Mouse (Mus musculus) liver, adult 2 months (tissue): ENCODE measurements at regions not wholly inside any gene's neighbourhood (a gene's known extent, or its start where the extent isn't known, plus 50 kb on each side); places are given as distances from the start of the nearest gene placed in this dataset.

Source experiments
- DNase-seq: peaks from one replicate; pipeline ENCODE4 v3.0.0-alpha.2; 2011; ENCODE audit warnings: low read depth, low spot score; ENCODE audit errors: extremely low read depth
- H3K27ac ChIP-seq: fragments of 200-500 bp; replicated peaks from 2 replicates; pipeline ENCODE4 v1.5.1; 2012; ENCODE audit warnings: low read depth, mild to moderate bottlenecking, control low read depth, inconsistent platforms, low read length; ENCODE audit not compliant: insufficient read depth
- H3K27me3 ChIP-seq: fragments of 200-500 bp; 2 replicates; pipeline ENCODE4 v1.6.1; 2012; ENCODE audit warnings: mild to moderate bottlenecking, moderate library complexity, low read length, inconsistent platforms; ENCODE audit not compliant: control insufficient read depth, insufficient read depth
- H3K36me3 ChIP-seq: fragments of 200-500 bp; 2 replicates; pipeline ENCODE4 v1.6.1; 2012; ENCODE audit warnings: low read length, inconsistent platforms; ENCODE audit not compliant: control insufficient read depth, insufficient read depth
- H3K4me1 ChIP-seq: fragments of 200-500 bp; 2 replicates; pipeline ENCODE4 v1.6.1; 2011; ENCODE audit warnings: low read length; ENCODE audit not compliant: control insufficient read depth, insufficient read depth
- H3K4me3 ChIP-seq: fragments of 200-500 bp; 2 replicates; pipeline ENCODE4 v1.5.1; 2011; ENCODE audit warnings: low read depth, mild to moderate bottlenecking, control low read depth, low read length, moderate library complexity; ENCODE audit not compliant: insufficient read depth
- H3K79me2 ChIP-seq: fragments of 200-500 bp; 2 replicates; pipeline ENCODE4 v1.6.1; 2012; ENCODE audit warnings: inconsistent platforms, mild to moderate bottlenecking, low read length, moderate library complexity; ENCODE audit not compliant: control insufficient read depth, insufficient read depth
- H3K9ac ChIP-seq: fragments of 200-500 bp; 2 replicates; pipeline ENCODE4 v1.6.1; 2012; ENCODE audit warnings: low read depth, mild to moderate bottlenecking, control low read depth, inconsistent platforms, low read length
- CTCF ChIP-seq: fragments of 200-500 bp; IDR thresholded peaks from 2 replicates; pipeline ENCODE4 v1.5.1; 2011; ENCODE audit warnings: low read depth, low read length, control low read depth
- POLR2A ChIP-seq: fragments of 200-500 bp; IDR thresholded peaks from 2 replicates; pipeline ENCODE4 v1.6.1; 2011; ENCODE audit warnings: low read length, control low read depth; ENCODE audit not compliant: insufficient read depth; ENCODE audit errors: extremely low read depth
- WGBS: fragments of 180-500 bp; shearing (Covaris S2); methylation state at CpG from one replicate; pipeline ENCODE4 v1.1.7; 2018; 5-methylcytosine and 5-hydroxymethylcytosine counted together

- no peak overlapping the region for H3K4me3 ChIP-seq
- H3K4me1 ChIP-seq = peaks cover 14% of the 10 kb centered on the region; the same call in 1 of the 2 replicates
- no peaks in the 10 kb centered on the region for H3K27me3 ChIP-seq
- DNase-seq = no peak
- H3K27ac ChIP-seq = no peak overlapping the region
- H3K36me3 ChIP-seq = no peaks in the 10 kb centered on the region
- TF ChIP-seq CTCF = no peak
- no peak for TF ChIP-seq POLR2A
- WGBS = 95% methylated on average over 6 of the region's 6 CpGs
- H3K79me2 ChIP-seq = no peaks in the 10 kb centered on the region
- no peak overlapping the region for H3K9ac ChIP-seq
Measured at GRCm38 (mm10) chr15:10887990-10888389, 64.1 kb upstream of the C1qtnf3 start.

- DNase-seq = peak; percentile 96
- Histone ChIP-seq H3K79me2 (no peaks in the 10 kb centered on the region), H3K27me3 (no peaks in the 10 kb centered on the region), H3K36me3 (no peaks in the 10 kb centered on the region), H3K4me3 (no peak overlapping the region), H3K4me1 (peaks cover 14% of the 10 kb centered on the region; the same call in 1 of the 2 replicates), H3K27ac (peak overlapping the region; percentile 91), H3K9ac (peak overlapping the region; percentile 4; the same call in 1 of the 2 replicates)
- TF ChIP-seq CTCF (no peak), POLR2A (no peak)
- WGBS = 6% methylated on average over 8 of the region's 8 CpGs
Measured at GRCm38 (mm10) chr15:10890220-10890921, 61.8 kb upstream of the C1qtnf3 start.

GRCm38 (mm10) chr15:10898309-10898708 is 53.8 kb upstream of the C1qtnf3 start:
- no peak overlapping the region for H3K9ac ChIP-seq
- no peaks in the 10 kb centered on the region for H3K27me3 ChIP-seq
- WGBS = 88% methylated on average over 5 of the region's 5 CpGs
- peaks cover 8% of the 10 kb centered on the region; the same call in 1 of the 2 replicates for H3K4me1 ChIP-seq
- H3K79me2 ChIP-seq = no peaks in the 10 kb centered on the region
- no peak overlapping the region for H3K4me3 ChIP-seq
- TF ChIP-seq POLR2A = no peak
- no peak for TF ChIP-seq CTCF
- no peak for DNase-seq
- no peaks in the 10 kb centered on the region for H3K36me3 ChIP-seq
- no peak overlapping the region for H3K27ac ChIP-seq

DNA sequence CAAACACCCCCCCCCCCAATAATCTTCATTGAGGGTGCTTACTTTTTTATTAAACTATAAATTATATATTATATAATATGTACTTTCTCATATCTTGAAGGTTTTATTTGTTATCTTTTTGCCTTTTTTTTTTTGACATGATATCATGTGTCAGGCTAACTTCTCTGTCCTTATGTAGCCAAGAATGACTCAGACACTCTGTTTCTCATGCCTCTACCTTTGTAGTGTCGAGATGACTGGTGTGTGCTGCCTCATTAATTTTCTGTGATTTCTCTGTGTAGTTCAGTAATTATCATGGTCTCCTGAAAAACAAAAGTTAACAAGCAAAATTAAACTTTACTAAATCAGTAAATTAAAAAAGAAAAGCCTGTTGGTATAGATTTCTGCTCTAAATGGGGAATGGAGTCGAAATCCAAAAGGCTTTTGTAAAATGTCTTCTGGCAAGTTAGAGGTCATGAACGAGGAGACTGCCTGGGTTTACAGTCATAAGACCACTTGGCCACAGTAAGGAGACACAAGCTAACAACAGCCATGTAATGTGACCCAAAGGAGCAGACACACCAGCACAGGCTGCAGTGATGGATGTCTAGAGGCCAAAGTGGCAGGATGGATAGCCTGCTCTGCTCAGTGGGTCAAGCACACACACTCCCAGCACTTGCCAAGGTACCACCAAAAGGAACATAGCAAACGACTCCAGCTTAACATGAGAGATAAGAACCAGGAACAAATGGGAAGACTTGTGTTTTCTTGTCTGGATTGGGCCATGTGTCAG is 53.2 kb upstream of the C1qtnf3 start:
- Histone ChIP-seq H3K27me3 (no peaks in the 10 kb centered on the region), H3K79me2 (no peaks in the 10 kb centered on the region), H3K4me3 (no peak overlapping the region), H3K9ac (no peak overlapping the region), H3K27ac (no peak overlapping the region), H3K4me1 (peaks cover 8% of the 10 kb centered on the region; the same call in 1 of the 2 replicates), H3K36me3 (no peaks in the 10 kb centered on the region)
- TF ChIP-seq CTCF (no peak), POLR2A (no peak)
- WGBS = 83% methylated on average over 4 of the region's 4 CpGs
- no peak for DNase-seq

DNA sequence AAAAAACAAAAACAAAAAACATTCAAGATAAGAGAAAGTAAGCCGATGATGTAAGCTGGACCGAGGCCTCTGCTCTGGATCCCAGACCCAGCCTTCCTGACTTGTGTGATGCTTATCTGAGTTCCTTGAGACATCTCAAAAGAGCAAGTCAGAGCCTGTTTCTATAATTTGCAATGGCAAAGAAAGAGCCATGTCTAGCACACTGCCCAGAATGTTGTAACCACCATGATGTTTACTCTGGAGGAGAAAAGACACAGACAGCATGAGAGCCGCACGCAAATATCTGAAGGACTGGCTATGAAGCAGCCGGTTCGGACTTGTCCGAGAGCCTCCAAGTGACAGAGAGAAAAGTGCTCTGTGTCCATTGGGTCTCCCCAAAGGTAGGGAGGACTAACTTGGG is 52.2 kb upstream of the C1qtnf3 start:
- Histone ChIP-seq H3K9ac (no peak overlapping the region), H3K27me3 (no peaks in the 10 kb centered on the region), H3K4me3 (no peak overlapping the region), H3K4me1 (peaks cover 8% of the 10 kb centered on the region; the same call in 1 of the 2 replicates), H3K36me3 (no peaks in the 10 kb centered on the region), H3K79me2 (no peaks in the 10 kb centered on the region), H3K27ac (0 out of 2 replicates have a peak overlapping the region, but pooled peaks have one; percentile 19)
- DNase-seq = no peak
- TF ChIP-seq CTCF = no peak
- no peak for TF ChIP-seq POLR2A
- WGBS = 56% methylated on average over 7 of the region's 7 CpGs
